Mouse (Mus musculus) adrenal gland, postnatal 14 days (tissue): ENCODE data around the gene Actl6a. TPM values are rescaled to one million over a fixed set of nuclear protein-coding genes. Genes with fewer than 3 reads are reported as not detected.
A peak's percentile ranks its signal among the peaks of the same experiment; 100 is the strongest.
"Not testable (repeated sequence)": the region's sequence is repeated elsewhere in the genome, so short reads cannot be mapped to it uniquely, and the experiment has no call there.

Experiments used
- DNase-seq: peaks from one replicate; pipeline ENCODE4 v3.0.0; 2021; ENCODE audit warnings: mixed read lengths
- long read RNA-seq, 2 experiments: library from polyadenylated mRNA; stranded (forward); transcript quantifications; one replicate each; pipeline ENCODE4 v2.0.0; 2021
- total RNA-seq: library from RNA; stranded (reverse); gene quantifications from 2 replicates; pipeline ENCODE4 v1.2.3, GENCODE M21; 2021

Actl6a gene
- 44.5 and 45.2 TPM in 2 replicates for total RNA-seq
- long read RNA-seq, experiment 1, transcript Actl6a-201 (14 exons, 2,010 nt), result major isoform, 99 of 117 reads
- long read RNA-seq, experiment 1, partial matches to known transcripts, result 3 of 117 reads
- long read RNA-seq, experiment 1, other reads (novel, unspliced or antisense), result 15 of 117 reads
- long read RNA-seq, experiment 2, transcript Actl6a-201 (14 exons, 2,010 nt), result major isoform, 51 of 57 reads
- long read RNA-seq, experiment 2, partial matches to known transcripts, result 0 of 57 reads
- long read RNA-seq, experiment 2, other reads (novel, unspliced or antisense), result 6 of 57 reads

DNA sequence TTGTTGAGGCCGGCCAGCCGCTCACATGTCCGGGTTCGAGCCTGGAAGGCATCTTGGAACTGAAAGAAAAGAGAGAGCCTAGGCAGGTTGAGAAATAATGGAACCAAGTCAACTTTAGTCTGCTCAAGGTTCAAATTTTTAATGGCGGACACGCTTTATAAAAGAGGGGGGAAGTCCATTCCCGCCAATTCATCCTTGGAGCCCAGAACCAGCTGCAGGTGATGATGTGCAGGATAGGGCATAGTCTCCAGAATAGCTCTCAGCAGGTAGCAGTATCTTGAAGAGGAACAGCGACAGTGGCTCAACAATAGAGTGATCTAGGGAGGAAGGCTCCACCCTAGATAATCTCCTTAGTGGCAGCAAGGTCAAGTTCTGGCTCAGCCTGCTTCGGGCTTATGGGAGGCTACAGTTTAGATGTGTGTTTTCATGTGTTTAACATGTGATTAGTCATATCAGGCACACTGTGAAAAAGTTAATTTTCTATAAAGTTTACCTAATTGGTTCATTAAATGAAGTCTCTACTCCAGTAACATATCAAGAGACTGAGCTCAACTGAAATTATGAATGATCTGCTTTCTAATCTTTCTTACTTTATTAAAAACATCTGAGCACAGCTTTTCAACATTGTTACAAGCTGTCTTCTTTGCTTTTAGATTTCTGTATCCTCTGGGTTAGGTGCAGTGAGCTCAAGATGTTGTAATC, at the start of gene Actl6a:
Gene Actl6a (plus strand): TSS at position 652 of the 702 bp plus-strand sequence.
- not testable (repeated sequence) for DNase-seq

DNA sequence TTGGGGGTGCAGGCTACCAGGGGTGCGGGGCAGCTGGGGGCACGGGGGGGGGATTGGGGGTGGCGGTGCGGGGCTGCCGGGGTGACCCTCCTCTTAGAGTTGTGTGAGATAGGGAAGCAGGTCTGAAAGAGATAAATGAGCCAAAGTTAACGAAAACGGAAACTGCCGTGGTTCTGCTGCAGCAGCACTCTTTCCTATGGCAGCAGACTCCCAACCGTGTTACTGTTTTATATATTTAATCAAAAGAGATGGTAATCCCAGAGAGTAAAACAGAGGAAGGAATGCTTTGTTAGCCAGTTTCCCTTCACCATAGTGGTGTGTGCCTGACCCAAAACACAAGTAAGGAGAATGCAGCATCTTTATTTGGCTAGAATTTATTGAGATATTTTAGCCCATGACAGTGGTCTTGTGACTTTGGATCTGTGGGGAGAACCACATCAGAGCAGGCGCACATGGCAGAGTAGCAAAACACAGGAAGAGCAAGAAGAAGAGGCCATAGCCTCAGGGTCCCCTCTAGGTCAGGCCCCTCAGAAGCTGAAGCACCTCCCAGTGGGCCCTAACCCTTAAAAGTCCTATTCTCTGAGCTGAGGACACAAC, 49.6 kb upstream of the Actl6a start:
- no peak for DNase-seq

DNA sequence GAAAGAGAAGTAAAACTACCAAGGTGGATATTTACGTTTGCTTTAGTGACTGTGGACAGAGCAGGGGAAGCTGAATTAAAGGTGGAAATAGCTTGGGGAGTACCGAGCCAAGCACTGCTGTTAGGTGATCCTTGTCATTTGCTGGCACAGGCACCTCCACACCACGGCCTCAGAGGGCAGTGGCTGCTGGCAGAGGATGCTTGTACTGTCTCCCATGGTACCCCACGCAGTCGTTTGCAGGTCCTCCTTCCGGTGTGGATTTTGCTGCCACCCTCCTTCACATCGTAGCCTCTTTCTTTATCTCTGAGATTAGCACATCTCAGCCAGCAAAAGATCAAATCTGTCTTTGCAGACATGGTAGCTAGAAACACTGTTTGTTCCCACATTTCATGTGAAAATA, 47.7 kb upstream of the Actl6a start:
- DNase-seq, result no peak

DNA sequence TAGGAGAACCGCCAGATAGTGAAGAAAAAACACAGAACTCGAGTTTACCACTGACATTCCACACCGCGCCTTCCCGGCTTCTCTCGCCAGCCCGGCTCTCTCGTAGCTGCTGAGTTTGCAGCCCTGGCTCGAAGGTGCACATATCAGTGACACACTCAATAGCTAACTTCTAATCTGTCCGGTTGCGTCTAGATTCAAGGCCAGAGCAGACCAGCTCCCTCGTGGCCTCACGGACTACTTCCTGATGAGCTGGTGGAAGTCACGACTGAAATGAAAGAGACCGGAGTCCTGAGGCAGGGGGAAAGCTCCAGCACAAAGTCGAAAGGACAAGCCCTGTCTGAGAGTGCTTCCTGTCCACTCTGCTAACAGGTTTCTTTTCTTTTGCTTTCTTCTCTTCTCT, 47.3 kb upstream of the Actl6a start:
- peak; percentile 48 for DNase-seq

DNA sequence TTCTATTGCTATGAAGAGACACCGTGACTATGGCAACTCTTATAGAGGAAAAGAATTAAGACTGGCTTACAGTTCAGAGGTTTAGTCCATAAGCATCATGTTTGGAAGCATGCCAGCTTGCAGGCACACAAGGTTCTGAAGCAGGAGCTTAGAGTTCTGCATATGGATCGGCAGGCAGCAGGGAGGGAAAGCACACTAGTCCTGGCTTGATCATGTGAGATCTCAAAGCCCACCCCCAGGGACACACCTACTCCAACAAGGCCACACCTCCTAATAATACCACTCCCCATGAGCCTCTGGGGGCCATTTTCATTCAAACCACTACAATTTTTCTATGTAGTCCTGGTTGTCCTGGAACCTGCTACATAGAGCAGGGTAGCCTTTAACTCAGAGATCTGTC, 46.6 kb upstream of the Actl6a start:
- no peak for DNase-seq

DNA sequence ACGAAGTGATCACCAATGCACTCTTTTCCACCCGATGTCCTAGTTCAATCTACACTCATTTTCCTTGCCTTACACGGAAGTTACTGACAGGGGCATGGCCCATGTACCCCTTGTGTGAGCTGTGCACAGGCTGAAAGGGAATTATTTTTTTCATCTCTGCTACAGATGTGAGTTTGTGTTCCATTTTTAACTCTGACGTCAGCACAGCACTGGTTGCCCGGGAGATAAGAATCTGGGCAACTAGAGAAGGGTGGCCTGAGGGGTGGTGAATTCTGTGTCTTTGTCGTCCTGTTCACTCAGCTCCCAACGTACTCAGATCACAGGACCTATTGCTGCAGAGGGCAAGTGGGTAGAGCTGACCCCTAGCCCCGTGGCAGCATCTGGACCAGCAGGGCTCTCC, 45.8 kb upstream of the Actl6a start:
- peak; percentile 45 for DNase-seq

DNA sequence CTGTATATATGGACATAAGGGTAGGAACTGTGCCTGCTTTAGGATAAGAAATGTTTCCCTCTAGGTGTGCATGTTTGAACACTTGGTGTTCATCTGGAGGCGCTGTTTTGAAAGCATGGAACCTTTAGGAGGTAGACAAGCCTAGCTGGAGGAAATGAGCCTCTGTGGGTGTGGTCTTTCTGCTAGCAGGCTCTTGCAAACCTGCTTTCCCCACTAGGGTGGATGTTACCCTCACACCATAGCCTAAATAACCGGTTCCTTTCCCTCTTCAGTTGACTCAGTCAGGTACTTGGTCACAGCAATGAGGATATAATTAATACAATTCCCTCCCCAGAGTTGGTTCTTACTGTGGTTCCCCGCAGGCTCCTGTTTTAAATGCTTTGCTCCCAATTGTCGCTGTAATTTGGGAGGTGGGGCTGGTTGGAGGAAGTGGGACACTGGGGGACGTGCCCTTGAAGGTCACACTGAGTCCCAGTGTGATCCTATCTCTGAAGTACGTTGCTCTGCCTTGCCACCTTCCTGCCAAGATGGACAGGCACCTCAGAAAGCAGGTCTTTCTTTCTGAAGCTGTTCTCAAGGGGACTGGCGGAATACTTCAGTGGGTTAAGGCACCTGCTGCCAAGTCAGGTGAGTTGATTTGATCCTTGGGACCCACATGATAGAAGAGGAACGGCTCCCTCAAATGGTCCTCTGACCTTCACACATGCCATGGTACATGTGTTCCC, 45.1 kb upstream of the Actl6a start:
- DNase-seq, result no peak

DNA sequence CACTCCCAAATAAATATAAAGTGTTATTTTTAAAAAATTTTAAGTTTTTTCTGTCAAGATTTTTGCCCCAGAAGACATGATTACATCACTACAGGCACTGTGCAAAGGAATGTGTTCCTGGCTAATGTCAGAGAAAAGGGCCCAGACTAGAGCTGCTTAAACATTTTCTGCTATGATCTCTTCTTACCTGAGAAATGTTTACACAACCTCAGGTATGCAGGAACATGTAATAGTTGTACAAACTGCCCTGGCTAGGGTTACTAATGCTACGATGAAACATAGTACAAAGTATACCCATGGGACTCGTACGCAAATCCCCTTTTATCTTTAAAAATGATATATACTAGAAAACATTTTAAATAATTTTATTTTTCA, 44.6 kb upstream of the Actl6a start:
- no peak for DNase-seq

DNA sequence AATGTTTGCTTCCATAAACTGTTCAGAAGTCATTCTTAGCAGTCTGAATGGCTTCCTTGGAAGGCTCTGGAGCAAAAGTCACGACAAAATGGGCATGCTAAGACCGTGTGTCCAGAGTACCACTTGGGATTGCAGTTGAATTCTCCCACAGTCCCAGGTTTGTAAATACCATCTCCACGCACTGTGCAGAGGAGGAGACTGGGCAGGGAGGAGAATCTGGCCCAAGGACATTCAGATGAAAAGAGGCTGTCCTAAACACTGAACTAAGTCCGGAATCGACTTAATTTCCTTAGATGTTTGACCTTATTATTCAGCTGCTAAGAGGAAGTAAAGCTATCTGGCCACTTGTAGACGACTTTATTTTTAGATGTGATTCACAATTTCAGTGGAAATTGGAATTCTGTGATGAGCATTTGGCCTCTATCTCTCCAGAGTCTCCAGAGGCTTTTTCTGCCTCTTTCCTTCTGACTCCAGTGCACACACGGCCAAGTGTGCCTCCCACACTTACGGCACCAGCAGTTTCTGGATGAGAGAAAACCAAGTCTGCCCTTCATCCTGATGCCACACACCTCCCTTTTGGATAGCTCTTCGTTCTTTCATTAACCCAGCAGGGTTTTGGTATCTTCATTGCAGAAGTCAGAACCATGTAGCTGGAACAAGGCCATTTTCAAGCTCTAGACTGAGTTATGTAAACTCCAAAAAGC, 37.7 kb upstream of the Actl6a start:
- peak; percentile 34 for DNase-seq

DNA sequence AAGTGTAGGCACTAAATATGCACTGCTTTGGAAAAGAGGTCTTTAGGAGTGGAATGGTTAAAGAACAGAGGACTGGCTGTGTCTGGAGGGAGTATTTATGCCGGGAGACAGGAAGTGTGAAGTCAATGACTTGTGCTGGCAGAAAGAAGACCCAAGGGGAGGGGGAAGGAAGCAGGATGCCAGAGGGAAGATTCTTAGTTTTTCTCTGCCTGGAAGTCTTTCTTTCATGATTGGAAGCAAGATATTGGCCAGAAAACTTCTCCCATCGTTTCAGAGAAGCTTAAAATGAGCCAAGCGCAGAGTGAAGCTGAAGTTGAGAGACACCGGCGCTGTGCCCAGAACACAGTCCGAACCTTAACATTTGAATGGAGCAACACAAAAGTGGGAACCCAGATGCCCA, 36.9 kb upstream of the Actl6a start:
- peak; percentile 35 for DNase-seq

DNA sequence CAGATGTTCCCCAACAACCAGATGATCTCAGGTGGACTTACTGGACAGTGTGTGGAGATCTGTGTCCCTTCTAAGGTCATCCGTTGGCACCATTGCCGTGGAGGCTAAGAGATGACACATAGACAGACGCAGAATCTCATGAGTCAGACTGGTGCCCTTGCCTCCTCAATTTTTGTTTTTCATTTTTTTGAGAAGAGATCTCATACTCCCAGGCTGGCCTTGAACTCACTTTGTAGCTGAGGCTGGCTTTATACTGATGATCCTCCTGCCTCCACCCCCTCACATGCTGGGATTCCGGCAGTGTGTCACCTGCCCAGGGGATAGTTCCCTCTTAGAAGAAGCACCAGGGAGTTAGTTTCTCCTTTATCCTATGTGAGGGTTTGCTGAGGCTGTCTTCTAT, 35.9 kb upstream of the Actl6a start:
- DNase-seq, result peak; percentile 70

DNA sequence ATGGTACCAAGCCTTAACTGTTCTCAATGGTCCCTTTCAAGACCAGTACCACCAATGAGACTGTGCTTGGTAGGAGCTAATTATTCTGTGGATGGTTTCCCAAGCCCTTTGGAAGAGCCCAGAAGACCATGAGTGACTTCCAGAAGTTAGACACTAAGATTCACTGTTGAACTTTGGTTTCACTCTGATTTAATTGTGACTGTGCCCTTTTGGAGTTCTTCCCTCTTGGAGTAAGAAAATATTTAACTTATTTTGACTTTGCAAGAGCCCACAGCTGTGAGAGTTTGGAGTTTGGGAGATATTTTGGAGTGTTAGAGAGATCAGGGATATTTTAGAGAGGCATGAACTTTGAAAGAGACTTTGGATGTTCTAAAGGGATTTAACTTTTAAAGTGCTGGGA, 32.9 kb upstream of the Actl6a start:
- DNase-seq, result no peak

DNA sequence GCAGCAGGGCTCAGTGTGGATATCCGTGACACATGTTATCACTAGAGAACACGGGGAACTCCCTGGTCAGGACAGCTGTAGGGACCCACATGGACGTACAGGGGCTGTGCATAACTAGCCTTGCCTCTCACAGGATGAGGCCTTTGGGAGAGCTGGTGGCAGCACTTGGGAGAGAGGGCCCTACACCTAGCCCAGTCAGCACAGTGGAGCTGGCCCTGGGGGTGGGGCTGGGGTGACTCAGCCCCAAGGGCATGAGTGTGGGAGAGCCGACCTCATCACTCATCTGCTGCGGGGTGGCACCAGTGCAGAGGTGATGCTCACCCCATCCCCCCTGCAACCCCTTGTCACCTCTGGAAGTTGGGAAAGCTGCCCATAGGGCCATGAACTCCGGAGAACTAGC, 29.7 kb upstream of the Actl6a start:
- peak; percentile 83 for DNase-seq

DNA sequence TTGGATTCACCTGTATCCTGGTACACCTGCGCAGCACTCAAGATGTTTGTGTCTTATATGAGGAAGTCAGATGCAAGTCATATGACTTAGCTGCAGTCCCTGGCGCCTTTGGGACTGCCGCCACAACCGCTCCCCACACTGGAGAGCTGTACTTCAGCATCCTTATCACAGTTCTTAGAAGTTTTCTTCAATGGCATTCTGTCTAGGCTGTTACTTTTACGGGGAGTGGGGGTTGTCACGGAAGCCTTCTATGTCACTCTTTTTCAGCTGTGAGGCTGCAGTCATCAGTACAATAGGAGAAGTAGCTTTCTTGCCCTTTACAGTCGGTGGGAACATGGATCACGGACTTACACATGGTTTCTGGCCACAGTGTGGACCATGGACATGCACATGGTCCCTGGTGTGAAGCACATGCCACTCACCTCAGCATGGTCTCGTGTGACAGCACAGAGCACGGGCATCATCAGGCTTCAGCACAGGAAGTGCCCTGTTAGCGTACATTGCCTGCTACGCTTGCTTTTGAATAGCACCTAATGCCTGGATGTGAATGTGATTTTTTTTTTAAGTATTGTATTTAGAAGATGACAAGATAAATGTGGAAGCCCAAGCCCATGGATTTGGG, 23.1 kb upstream of the Actl6a start:
- DNase-seq, result no peak

DNA sequence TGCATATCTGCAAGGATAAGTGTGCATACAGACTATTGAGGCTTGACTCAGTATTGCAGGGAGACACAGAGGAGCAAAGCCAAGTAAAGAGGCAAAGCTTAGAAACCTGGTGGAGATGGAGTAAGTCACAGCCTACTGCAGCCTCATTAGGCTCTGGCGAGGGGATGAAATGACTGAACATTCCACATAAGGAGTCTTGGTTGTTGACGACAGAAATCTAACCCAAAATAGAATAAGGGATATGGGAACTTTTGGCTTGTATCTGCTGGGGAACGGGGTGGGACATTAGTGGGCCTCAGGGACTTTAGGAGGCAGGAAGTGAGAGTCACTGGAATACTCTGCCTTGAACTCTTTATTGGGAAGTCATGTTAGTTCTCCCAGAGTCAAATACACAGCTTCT, 21.5 kb upstream of the Actl6a start:
- no peak for DNase-seq

DNA sequence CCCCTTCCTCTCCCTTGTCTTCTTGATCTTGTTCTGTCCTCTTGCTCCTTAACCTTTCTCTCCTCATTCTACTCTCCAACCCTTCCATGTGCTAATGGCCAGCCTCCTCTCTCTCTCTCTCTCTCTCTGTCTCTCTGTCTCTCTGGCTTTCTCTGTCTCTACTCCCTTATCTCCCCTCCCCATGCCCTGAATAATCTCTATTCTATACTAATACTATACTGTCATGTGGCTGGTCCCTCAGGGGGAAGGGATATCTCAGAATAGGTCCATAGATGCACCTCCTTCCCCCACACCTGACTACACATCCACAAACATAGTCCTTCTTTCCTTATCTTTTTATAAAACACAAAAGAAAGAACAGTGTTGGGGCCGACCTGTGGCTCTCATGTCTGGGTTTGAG, 19.6 kb upstream of the Actl6a start:
- DNase-seq, result no peak

DNA sequence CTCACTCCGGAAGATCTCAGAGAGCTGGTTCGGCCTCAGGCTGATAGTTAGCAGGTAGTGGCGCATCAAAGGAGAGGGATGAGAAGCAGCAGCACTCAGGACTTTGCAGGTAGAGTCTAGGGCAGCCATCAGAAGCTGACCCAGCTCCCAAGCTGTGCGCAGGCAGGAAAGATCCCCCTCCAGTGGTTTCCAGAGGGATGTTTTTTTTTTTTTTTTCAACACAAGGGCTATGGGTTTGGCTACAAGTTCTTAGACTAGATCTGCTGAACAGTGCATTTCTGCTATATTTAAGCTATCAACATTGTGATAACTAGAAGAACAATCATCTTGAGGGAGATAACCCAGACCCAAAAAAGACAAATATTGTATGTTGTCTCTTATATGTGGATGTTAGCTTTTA, 18.9 kb upstream of the Actl6a start:
- no peak for DNase-seq

DNA sequence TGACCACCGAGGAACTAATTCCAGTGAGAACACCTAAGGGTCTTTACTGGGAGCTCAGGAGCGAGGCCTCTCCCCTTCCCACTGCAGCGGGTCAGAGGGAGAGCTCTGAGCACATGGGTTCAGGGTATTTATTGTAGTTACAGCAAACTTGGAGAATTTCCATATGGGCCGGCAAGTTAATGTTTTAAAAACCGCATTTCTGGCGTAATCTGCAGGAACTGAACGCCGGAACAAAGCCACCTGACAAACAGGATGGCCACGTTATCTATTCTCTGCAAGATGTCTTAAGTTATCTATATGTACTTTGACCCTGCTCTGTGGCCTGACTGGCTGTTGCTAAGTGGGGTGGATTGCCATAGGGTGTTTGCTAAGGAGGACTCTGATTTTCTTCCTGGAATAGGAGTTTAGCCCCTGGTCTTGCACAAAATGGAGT, 16.5 kb upstream of the Actl6a start:
- no peak for DNase-seq

DNA sequence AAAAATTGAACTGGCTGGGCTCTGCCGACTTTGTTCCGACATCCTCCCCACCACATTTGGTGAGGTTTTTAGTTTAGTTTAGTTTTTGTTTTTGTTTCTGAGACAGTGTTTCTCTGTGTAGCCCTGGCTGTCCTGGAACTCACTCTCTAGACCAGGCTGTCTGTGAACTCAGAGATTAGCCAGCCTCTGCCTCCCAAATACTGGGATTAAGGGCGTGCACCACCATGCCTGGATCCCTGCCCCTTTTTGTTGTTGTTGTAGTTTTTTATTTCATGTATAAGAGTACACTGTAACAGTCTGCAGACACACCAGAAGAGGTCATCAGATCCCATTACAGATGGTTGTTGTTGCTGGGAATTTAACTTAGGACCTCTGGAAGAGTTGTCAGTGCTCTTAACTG, 16.1 kb upstream of the Actl6a start:
- no peak for DNase-seq

DNA sequence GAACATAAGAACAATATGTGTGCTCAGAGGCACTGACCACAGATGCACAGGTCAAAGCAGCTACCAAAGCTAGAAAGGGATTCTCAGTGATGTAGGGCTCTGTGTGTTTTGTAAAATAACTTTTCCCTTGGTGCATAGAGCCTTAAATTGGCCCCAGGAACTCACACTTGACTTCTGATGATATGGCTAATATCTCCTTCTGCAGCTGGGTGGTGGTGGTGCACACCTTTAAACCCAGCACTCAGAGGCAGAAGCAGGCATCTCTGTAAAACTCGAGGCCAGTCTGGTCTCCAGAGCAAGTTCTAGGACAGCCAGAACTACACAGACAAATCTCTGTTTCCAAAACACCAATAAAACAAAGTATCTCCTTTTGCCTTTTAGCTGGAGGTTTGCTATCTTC, 15.2 kb upstream of the Actl6a start:
- DNase-seq, result no peak

DNA sequence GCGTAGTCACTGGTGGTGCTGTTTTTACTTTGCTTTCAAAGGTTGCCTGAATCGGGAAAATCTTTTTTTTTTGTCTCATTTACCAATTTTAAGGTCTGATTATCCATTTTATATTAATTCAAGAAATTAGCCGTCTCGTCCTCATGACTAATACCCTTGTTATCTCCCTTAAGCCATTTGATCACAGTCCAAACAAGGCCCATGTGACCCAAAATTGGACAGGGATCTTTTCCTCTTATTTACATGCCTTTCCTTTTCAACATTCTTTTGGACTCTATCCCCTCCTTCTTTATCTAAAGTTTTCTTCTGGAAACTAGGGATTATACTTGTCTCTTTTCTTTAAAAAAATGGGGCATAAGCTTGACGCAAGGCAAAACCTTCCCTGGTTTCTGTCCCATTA, 14.3 kb upstream of the Actl6a start:
- DNase-seq, result no peak

DNA sequence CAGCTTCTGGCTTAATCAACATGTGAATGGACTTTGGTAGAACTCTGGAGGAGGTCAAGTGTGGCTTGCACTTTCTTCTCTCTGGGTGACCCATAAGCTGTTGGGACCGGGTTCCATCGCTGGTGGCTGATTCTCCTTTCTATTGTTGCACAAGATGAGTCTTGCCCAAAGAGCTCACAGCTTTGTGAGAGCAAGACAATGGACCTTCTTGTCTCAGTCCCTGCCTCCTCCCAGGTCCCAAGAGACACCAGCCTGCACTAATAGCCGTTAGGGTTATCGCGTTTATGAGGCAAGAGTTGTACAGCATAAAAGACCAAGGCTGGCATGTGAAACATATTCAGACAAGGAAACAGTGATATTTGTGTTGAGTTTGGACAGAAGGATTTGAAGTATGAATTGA, 11.9 kb upstream of the Actl6a start:
- DNase-seq, result no peak
